Mouse (Mus musculus): ENCODE measurements around the gene Gm10570.
A peak's percentile ranks its signal among the peaks of the same experiment; 100 is the strongest.

The Gm10570 gene

DNA sequence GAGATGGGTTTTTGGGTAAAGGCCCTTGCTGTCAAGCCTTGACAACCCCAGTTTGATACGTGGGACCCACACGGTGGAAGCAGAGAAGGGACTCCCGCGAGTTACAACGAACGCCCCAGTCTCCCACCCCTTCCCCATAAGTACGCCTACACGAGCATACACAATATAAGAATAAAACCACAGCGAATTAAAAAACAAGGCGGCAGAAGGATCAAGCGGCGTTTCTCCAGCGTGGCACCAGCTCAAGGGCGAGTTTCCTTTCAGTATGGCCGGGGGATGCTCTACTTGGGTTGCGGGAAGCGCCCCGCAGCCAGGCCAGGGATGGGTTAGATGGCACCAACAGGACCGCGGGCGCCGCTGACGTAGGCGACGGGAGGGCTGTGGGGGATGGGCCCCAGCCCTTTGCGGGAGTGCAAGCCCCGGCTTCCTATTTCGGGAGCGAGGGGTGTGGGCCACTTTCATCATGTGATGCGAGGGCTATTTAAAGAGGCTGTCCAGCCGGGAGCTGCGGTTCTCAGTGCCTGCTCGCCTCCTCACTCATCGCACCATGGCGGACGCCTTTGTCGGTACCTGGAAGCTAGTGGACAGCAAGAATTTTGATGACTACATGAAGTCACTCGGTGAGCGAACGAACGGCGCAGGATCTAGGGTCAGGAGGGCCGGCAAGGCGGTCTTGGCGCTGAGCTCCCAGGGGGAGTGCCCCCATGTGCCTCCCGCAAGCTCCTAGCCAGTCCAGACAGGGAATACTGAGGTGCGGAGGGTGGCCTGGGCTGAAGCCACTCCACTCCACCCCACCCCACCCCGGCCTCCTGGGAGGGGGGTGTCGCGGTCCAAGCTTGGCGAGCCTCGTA is at the start of gene Gm10570, which contains the start of gene Fabp3:
Gm10570 (minus strand) TSS at position 444 of the 851 bp plus-strand sequence.
Fabp3 (plus strand) TSS at position 365 of the 851 bp plus-strand sequence.
- DNase-seq (ENCODE audit: low spot score in 2 of 2) = peak; percentile 41 to 45

DNA sequence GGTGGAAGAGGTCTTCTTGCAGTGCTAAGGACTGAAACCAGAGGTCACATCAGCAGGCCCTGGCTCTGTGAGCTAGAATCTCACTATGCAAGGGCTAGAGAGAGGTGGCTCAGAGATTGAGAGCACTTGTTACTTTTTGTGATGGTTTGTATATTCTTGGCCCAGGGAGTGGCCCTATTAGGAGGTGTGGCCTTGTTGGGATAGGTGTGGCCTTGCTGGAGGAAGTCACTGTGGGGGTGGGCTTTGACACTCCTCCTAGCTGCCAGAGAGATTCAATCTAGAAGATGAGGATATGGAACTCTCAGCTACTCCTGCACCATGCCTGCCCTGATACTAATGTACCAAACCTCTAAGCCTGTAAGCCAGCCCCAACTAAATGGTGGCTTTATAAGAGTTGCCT is 49.5 kb upstream of the Gm10570 start:
- no peak for DNase-seq (ENCODE audit: low spot score in 2 of 2)

DNA sequence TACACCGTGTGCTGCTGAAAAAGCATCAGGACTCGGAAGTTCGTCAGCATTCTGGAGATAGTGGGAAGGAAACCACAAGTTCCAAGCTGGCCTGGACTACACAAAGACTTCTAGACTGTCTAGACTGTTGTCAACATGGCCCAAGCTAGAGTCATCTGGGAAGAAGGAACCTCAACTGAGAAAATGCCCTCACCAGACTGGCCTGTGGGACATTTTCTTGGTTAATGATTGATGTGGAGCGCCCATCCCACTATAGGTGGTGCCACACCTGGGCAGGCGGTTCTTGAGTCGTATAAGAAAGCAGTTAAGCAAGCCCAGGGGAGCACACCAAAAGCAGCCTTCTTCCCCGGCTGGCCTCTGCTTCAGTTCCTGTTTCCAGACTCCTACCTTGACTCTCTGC is 44.1 kb upstream of the Gm10570 start:
- DNase-seq (ENCODE audit: low spot score in 2 of 2) = no peak

DNA sequence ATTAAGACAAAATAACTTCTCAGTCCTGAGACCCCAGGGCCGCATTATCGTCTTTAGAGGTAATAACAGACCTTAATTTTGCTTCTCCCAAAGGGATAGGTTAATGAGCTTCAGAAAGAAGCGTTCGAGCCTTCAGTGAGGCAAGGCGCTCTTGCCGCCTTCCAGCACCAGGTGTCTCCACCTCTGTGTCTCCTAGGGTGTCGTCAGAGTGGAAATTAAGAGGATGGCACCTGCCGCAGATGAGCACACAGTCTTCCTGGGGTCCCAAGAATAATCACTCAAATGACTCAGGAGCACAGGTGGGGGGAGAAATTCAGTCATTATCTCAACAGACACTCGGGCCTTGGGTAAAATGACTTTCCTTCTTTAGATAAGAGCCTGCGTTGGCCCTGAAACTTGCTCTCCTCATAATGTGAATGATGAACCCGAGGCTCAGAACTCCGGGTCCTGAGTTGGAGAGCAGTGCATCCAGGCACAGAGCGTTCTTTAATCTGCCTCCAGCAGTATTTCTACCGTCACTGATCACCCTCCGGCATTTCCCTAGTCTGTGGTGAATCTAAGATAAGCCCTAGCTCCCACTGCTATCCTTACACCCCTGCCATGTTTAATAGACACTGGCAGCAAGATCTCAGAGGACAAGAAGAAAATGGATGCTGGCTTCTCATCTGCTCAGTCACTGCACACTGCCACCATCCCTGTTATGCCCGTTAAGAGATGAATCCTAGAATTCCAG is 42.4 kb upstream of the Gm10570 start:
- no peak for DNase-seq (ENCODE audit: low spot score in 2 of 2)

DNA sequence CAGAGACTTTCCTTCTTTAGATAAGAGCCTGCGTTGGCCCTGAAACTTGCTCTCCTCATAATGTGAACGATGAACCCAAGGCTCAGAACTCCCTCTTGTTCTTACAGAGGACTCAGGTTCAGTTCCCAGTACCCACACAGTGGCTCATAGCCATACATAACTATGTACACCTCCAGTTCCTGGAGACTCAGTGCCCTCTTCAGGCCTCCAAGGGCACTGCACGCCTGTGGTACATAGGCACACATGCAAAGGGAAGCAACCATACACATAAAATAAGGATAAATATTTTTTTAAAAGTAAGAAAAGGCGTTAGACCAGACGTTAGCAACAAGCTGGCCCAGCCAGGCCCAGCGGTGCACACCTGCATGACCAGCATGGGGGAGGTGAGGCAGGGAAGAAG is 41.2 kb upstream of the Gm10570 start:
- no peak for DNase-seq (ENCODE audit: low spot score in 2 of 2)

DNA sequence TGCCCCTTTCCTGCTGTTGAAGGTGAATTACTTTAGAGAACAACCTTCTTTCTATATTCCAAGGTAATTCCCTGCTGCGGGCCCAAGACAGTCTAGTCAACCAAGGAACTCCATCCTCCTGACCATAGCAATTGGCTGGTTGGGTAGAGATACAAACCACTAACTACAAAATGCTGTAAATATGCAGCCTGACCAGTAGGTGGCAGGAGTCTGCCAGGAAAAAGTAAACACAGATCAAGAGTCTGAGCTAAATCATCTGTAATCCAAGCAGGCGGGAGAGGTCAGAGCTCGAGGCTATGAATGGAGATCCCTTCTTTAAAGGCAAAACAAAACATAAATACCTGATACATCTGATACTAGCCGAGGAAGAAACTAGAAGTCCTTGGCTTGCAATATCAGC is 33.2 kb upstream of the Gm10570 start:
- DNase-seq (ENCODE audit: low spot score in 2 of 2) = peak in 1 of 2 experiments; percentile 28

DNA sequence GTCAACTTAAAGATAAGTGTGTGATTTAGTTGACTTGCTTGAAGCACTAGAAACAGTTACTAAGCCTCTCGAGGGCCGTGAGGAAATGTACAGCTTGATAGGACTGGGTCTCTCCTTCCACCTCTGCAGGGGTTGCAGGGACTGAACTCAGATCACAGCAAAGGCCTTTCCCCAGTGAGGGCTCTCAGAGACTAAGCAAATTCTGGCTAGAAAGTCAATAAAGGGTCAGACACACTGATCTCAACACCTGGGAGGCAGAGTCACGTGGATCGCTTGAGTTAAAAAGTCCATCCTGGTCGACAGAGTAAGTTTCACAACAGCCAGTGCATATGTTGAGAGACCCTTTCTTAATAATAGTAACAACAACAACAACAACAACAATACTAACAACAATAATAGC is 27.4 kb upstream of the Gm10570 start:
- DNase-seq (ENCODE audit: low spot score in 2 of 2) = no peak

DNA sequence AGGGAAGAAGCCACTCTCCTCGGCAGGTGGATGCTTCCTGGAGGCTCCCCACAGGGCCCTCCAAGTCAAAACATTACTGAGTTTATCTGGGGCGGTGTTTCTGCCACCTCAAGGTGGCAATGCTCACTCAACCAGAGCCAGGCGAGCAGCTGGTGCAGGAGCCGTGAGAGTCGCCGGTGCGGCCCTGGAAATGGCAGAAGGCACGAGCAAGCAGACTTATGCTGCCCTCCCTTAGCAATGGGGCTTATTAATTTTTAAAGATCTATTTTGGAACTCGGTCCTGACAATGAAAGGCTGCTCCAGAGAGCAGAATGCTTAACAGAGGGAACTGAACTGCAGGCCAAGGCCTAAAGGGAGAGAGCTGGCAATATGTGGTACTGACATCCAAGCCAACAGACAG is 18.9 kb upstream of the Gm10570 start:
- DNase-seq (ENCODE audit: low spot score in 2 of 2) = peak in 1 of 2 experiments; percentile 32

DNA sequence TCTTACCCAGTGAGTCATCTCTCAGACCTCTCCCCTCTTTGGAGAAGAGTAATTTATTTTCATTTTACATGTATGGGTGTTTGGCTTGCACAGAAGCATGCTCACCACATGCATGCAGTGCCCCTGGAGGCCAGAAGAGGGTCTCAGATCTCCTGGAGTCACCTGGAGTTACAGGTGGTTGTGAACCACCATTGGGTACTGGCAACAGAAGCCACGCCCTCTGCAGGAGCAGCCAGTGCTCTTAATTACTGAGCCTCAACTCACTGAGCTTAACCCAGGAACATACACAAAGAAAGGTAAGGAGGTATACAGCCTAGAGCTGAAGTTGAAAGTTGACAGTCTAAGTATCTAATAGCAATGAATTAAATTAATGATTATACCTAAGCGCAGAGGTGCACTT is 17.0 kb upstream of the Gm10570 start:
- DNase-seq (ENCODE audit: low spot score in 2 of 2) = no peak

DNA sequence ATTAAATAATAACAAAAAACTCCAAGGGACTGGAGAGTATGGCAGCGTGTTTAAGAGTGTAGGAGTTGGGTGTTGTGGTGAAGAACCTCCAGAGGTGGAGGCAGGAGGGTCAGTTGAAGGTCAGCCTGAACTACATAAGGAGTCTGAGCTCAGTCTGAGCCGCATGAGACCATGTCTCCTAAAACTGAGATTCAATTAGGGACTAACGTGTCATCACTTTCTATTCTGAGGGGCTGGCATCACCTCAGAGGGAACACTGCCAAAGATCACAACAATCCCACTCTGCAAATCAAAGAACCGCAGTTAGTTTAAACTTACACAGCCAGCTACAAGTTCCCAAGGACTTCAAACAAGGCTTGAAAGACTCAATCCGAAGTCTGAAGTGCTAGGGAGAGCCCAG is 15.1 kb upstream of the Gm10570 start:
- no peak for DNase-seq (ENCODE audit: low spot score in 2 of 2)

DNA sequence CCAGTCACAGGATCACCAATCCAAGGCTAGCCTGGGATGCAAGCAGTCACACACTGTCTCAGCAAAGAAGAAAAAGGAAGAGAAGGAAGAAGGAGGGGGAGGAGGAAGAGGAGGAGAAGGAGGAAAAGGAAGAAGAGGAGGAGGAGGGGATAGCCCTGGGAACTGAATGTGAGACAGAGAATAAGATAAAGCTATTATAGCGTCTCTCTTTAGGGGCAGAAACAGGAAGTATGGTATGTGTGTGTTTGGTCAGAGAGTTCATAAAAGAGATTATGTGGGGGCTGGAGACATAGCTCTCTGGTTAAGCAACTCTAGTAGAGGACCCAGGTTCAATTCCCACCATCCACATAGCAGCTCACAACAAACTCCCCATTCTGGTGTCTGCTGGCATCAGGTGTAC is 14.7 kb upstream of the Gm10570 start:
- no peak for DNase-seq (ENCODE audit: low spot score in 2 of 2)

DNA sequence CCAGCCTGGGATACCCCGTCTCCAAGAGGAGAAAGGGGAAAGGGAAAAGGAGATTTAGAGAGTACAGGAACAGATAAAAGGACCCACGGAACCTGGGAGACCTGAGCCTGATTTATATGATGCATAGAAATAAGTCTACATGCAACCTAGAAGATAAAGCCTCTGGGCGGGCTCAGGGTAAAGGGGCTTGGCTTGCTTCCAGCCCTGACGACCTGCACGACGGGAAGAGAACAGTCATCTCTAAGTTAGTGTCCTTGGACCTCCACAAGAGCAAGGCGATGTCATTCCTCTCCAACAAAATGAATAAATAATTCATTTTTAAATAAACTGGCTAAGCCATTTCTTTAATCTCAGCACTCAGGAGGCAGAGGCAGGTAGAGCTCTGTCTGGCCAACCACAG is 14.1 kb upstream of the Gm10570 start:
- DNase-seq (ENCODE audit: low spot score in 2 of 2) = no peak

DNA sequence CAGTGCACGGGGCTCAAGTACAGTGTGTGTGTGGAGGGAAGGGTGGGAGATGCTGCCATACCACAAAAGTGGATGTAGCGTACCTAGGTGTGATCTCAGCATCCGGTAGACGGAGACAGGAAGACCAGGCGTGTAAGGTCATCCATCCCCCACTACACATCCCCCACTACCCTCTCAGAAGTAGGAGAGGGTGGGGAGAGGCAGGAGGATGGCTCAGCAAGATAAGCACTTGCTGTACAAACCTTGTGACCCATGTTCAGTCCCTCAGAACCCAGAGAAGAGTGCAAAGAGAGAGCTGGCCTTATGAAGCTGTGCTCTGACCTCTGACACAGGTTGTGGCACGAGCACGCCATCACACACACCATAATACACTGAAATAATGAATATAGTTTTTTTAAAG is 13.2 kb upstream of the Gm10570 start:
- no peak for DNase-seq (ENCODE audit: low spot score in 2 of 2)

DNA sequence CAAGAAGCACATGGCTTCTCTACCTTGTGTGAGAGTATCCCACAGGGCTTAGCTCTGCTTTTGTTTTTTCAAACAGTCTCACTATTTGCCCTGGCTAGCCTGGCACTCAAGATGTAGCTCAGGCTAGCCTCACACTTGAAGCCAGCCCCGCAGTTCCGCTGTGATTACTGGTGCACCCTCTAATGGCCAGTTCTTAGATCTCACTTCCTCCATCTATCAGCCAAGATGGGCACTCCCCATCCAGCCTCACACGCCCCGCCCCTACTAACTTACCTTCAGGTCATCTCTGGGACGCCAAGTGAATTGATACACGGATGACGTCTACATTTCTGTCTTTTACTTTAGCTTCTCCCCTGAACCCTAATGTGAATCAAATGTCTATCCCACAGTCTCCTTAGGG is 11.1 kb upstream of the Gm10570 start:
- no peak for DNase-seq (ENCODE audit: low spot score in 2 of 2)

DNA sequence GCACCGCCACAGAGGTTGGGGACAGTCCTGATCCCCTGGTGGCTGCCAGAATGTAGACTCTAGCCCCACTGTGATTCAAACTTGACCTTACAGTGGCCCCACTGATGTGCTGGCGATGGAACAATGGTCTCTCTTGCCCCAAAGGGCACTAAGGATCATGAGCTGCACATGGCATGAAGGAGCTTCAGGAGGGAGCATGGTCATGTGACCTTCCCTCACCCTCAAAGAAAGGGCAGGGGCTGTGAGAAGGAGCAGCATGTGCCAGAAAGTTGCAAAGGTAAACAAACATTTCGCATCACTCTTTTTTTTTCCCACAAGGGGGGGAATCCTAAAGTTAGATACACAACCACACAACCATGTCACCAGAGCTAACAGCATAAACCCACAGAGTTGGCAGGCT is 9.6 kb upstream of the Gm10570 start:
- no peak for DNase-seq (ENCODE audit: low spot score in 2 of 2)

DNA sequence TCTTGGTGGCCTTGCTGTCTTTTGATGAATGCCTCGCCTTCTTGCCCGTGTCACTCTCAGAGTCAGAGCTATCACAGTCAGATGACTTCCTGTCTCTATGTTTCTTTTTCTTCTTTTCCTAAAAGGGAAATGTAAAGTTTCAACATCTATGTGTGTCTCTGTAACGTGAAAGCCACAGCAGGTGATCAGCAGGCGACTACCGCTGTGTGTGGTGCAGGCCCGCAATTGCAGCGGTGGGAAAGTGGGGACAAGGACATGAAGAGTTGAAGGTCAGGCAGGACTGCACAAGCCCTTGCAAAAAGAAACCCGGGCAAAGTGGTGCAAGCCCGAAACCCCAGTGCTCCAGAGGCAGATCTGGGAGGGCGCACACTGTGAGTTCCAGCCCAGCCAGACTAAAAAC is 8.2 kb upstream of the Gm10570 start:
- DNase-seq (ENCODE audit: low spot score in 2 of 2) = no peak

DNA sequence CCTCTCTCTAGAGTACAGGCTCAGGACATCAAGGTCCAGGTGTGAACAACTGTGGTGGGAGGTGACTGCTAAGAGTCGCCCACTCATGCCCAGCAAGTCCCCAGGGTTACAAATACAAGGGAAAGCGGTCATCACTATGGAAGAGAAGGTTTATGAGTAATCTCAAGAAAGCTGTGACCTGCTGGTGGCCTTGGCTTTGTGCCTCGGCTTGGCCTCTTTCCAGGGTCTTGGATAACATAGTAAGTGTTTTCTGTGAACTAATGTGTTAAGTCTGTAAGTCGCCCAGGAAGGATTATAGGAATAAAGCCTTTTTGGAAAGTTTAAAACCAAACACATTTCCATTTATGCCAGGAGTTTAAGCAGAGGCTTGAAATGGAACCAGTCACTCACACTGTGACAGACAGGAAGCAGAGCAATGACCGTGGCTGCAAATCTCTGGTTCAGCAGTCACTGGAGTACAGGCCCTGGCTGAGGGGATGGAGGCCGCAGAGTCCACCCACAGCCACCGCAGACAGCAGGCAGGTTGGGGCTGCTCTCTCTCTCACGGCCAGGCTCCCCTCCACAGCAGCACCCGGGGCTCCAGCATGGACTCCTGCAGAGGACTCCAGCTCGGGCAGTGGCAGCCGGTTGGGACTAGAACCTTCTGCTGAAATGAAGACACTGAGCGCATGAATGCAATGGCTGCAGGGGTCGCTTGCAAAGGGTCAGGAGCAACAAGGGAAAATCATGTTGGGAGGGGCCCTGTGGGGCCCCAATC is 7.5 kb upstream of the Gm10570 start:
- peak in 1 of 2 experiments; percentile 44 for DNase-seq (ENCODE audit: low spot score in 2 of 2)

DNA sequence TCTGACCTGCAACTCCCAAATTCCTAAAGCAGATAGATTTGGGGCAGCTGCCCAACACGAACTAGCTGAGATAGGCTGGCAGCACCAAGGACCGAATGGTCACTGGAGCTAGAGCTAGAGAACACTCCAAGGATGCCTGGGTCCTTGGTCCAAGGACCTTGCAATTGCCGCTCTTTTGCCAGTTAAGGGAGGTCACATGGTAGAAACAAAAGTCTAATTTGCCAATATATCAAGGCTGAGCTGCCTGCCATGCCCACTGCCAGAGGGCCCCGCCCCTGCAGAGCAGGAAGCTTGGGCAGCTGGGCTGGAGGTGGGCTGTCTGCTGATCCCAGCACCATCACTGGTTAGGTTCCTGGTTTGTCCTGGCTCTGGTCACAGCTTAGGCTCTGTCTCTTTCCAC is 5.1 kb upstream of the Gm10570 start:
- DNase-seq (ENCODE audit: low spot score in 2 of 2) = no peak

DNA sequence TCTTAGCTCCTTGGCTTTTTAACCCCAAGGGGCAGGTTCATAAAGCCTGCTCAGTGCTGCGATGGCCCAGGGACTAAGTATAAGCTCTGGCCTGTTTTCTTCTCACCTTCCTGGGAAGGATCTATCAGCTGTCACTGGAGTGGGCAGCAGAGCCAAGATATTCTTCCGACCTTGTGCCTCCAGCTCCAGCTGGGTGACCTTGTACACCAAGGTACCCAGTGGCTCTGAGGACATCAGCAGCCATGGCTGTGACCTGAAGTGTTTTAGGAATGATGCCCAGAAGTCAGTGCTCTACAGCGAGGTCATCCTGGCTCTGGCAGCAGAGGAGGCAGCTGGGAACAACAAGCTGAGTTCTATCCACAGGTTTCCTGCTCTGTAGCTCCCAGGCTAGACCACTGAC is 4.1 kb upstream of the Gm10570 start:
- DNase-seq (ENCODE audit: low spot score in 2 of 2) = no peak

DNA sequence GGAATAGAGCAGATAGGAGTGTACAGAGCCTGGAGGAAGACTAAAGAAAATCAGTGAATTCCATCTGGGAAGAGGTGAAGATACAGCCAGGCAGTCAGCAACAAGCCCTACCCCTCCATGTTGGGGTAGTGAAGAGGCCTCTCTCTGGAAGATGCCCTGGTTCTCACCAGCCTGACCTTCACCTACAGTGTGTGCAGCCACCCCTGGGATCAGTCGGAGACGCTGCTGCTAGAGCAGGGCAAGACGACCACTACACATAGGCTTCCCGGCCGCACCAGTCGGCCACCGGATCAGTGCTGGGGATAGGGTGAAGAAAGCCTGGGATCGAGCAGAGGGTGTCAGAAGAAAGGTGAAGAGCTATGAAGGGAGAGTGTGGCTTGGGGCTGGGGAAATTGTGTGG is 780 bp upstream of the Gm10570 start:
- DNase-seq (ENCODE audit: low spot score in 2 of 2) = no peak

DNA sequence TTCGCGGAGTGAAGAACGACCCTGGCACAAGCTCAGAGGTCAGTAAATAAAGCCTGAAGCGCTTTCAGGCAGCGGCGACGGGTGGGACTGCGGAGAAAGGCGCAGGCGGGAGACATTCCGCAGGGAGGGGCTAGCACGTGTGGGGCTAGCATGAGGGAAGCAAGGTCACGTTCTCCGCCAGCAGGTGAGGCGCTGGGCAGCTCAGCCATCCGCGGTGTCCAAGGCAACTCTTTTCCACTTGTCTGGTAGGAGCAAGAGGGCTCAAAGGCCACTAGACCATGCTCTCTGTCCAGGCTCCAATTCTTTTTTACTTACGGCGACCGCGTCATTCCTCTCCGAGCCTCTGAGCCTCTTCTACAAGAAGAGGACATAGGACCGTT is 633 bp downstream of the Gm10570 start:
- DNase-seq (ENCODE audit: low spot score in 2 of 2) = peak in 1 of 2 experiments; percentile 37
